Mouse (Mus musculus): ENCODE data around the gene Pik3cb. TPM values are rescaled to one million over a fixed set of nuclear protein-coding genes. Genes with fewer than 3 reads are reported as not detected.
A peak's percentile ranks its signal among the peaks of the same experiment; 100 is the strongest.

Pik3cb gene
- total and polyA plus RNA-seq, 3 experiments = 0.98 to 16.8 (median 4.0) TPM

- Histone ChIP-seq H3K4me1 (ENCODE audit: insufficient read depth, low read depth, low read length) (peaks cover 5% of the 10 kb centered on the region; the same call in 1 of the 2 replicates), H3K9me3 (replicated peaks) (no peaks in the 10 kb centered on the region), H3K36me3 (replicated peaks) (no peaks in the 10 kb centered on the region), H3K4me3 (ENCODE audit: low read depth, low read length) (no peak overlapping the region; the same call in 1 of the 2 replicates), H3K27me3 (ENCODE audit: insufficient read depth, low read length) (peaks cover 2% of the 10 kb centered on the region; the same call in 1 of the 2 replicates)
- TF ChIP-seq CTCF (IDR thresholded peaks at IDR 0.05; ENCODE audit: low read depth, low read length) (no peak), GATA2 (IDR thresholded peaks at IDR 0.05; ENCODE audit: borderline replicate concordance, low read depth, low read length) (no peak), GATA1 (IDR thresholded peaks at IDR 0.05; ENCODE audit: borderline replicate concordance, low read length) (no peak), TAL1 (conservative IDR thresholded peaks at IDR 0.05; ENCODE audit: low read depth, low read length) (no peak), POLR2AphosphoS5 (IDR thresholded peaks at IDR 0.05; ENCODE audit: insufficient replicate concordance, low read depth, low read length) (no peak)
- no peak for ATAC-seq (ENCODE audit: extremely low read depth, insufficient number of reproducible peaks, low FRiP score, poor library complexity, severe bottlenecking)
- no peak for DNase-seq (ENCODE audit: low spot score)
Measured at GRCm38 (mm10) chr9:99009898-99010199, 130.6 kb downstream of the Pik3cb start.

DNA sequence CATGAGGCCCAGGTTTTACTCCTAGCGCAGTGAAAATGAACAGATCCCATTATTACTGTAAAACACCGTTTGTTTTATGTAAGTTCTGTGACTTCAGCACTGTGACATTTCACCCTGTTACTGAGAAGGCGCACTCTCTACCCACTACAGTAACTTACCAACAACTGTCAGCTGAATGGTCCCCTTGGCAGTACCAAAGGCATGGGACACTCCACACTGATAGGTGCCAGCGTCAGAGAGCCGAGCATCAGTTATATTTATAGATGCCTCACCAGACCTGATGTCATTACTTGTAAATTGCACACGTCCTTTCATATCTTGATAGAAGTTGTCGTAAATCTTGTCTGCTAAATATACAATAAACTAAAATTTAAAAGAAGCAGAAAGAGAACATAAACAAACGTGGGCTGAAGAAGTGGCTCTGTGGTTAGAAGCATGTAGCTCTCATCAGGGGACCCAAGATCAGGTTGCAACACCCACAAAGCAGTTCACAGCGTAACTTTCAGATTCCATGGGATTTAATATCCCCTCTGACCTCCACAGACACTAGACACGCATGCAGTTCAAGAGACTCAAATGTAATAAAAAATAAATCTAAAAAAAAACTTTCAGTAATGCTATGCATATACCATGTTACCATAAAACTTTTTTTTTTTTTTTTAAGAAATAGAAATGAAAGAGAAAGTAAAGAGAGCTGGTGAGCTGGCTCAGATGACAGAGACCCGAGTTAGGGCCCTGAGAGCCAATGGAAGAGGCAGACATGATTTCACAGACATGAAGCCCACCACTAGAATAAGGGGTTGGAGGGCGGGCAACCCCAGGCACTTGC lies 131.1 kb downstream of the Pik3cb start:
- ATAC-seq (ENCODE audit: extremely low read depth, insufficient number of reproducible peaks, low FRiP score, poor library complexity, severe bottlenecking) (no peak), DNase-seq (ENCODE audit: low spot score) (no peak)
- Histone ChIP-seq H3K4me1 (ENCODE audit: insufficient read depth, low read depth, low read length) (peaks cover 5% of the 10 kb centered on the region; the same call in 1 of the 2 replicates), H3K36me3 (replicated peaks) (no peaks in the 10 kb centered on the region), H3K9me3 (replicated peaks) (no peaks in the 10 kb centered on the region), H3K27me3 (ENCODE audit: insufficient read depth, low read length) (no peaks in the 10 kb centered on the region), H3K4me3 (ENCODE audit: low read depth, low read length) (no peak overlapping the region; the same call in 1 of the 2 replicates)
- TF ChIP-seq GATA1 (IDR thresholded peaks at IDR 0.05; ENCODE audit: borderline replicate concordance, low read length) (no peak), GATA2 (IDR thresholded peaks at IDR 0.05; ENCODE audit: borderline replicate concordance, low read depth, low read length) (no peak), CTCF (IDR thresholded peaks at IDR 0.05; ENCODE audit: low read depth, low read length) (no peak), TAL1 (conservative IDR thresholded peaks at IDR 0.05; ENCODE audit: low read depth, low read length) (no peak), POLR2AphosphoS5 (IDR thresholded peaks at IDR 0.05; ENCODE audit: insufficient replicate concordance, low read depth, low read length) (no peak)

- TF ChIP-seq GATA1 (IDR thresholded peaks at IDR 0.05; ENCODE audit: borderline replicate concordance, low read length) = no peak
- TF ChIP-seq GATA2 (IDR thresholded peaks at IDR 0.05; ENCODE audit: borderline replicate concordance, low read depth, low read length) = no peak
- TF ChIP-seq POLR2AphosphoS5 (IDR thresholded peaks at IDR 0.05; ENCODE audit: insufficient replicate concordance, low read depth, low read length) = no peak
- no peak for TF ChIP-seq TAL1 (conservative IDR thresholded peaks at IDR 0.05; ENCODE audit: low read depth, low read length)
- TF ChIP-seq CTCF (IDR thresholded peaks at IDR 0.05; ENCODE audit: low read depth, low read length) = no peak
- ATAC-seq (ENCODE audit: extremely low read depth, insufficient number of reproducible peaks, low FRiP score, poor library complexity, severe bottlenecking) (no peak), DNase-seq (ENCODE audit: low spot score) (no peak)
- Histone ChIP-seq H3K36me3 (replicated peaks) (peaks cover 64% of the 10 kb centered on the region), H3K27me3 (ENCODE audit: insufficient read depth, low read length) (no peaks in the 10 kb centered on the region), H3K4me3 (ENCODE audit: low read depth, low read length) (no peak overlapping the region), H3K9me3 (replicated peaks) (no peaks in the 10 kb centered on the region), H3K4me1 (ENCODE audit: insufficient read depth, low read depth, low read length) (no peaks in the 10 kb centered on the region)
Measured at GRCm38 (mm10) chr9:99001326-99001725, 139.1 kb downstream of the Pik3cb start.

- no peak for ATAC-seq (ENCODE audit: extremely low read depth, insufficient number of reproducible peaks, low FRiP score, poor library complexity, severe bottlenecking)
- Histone ChIP-seq H3K4me3 (ENCODE audit: low read depth, low read length) (no peak overlapping the region), H3K36me3 (replicated peaks) (peaks cover 72% of the 10 kb centered on the region), H3K4me1 (ENCODE audit: insufficient read depth, low read depth, low read length) (no peaks in the 10 kb centered on the region), H3K9me3 (replicated peaks) (no peaks in the 10 kb centered on the region), H3K27me3 (ENCODE audit: insufficient read depth, low read length) (no peaks in the 10 kb centered on the region)
- no peak for TF ChIP-seq TAL1 (conservative IDR thresholded peaks at IDR 0.05; ENCODE audit: low read depth, low read length)
- no peak for TF ChIP-seq CTCF (IDR thresholded peaks at IDR 0.05; ENCODE audit: low read depth, low read length)
- no peak for TF ChIP-seq POLR2AphosphoS5 (IDR thresholded peaks at IDR 0.05; ENCODE audit: insufficient replicate concordance, low read depth, low read length)
- TF ChIP-seq GATA1 (IDR thresholded peaks at IDR 0.05; ENCODE audit: borderline replicate concordance, low read length) = no peak
- no peak for TF ChIP-seq GATA2 (IDR thresholded peaks at IDR 0.05; ENCODE audit: borderline replicate concordance, low read depth, low read length)
- DNase-seq (ENCODE audit: low spot score) = no peak
Measured at GRCm38 (mm10) chr9:98999881-99000339, 140.5 kb downstream of the Pik3cb start.

- no peak for DNase-seq (ENCODE audit: low spot score)
- peaks cover 58% of the 10 kb centered on the region for H3K36me3 ChIP-seq (replicated peaks)
- no peaks in the 10 kb centered on the region for H3K27me3 ChIP-seq (ENCODE audit: insufficient read depth, low read length)
- H3K9me3 ChIP-seq (replicated peaks) = no peaks in the 10 kb centered on the region
- peaks cover 2% of the 10 kb centered on the region for H3K4me1 ChIP-seq (ENCODE audit: insufficient read depth, low read depth, low read length)
- no peak overlapping the region for H3K4me3 ChIP-seq (ENCODE audit: low read depth, low read length)
- ATAC-seq (ENCODE audit: extremely low read depth, insufficient number of reproducible peaks, low FRiP score, poor library complexity, severe bottlenecking) = no peak
- TF ChIP-seq POLR2AphosphoS5 (IDR thresholded peaks at IDR 0.05; ENCODE audit: insufficient replicate concordance, low read depth, low read length) (no peak), TAL1 (conservative IDR thresholded peaks at IDR 0.05; ENCODE audit: low read depth, low read length) (no peak), CTCF (IDR thresholded peaks at IDR 0.05; ENCODE audit: low read depth, low read length) (no peak), GATA1 (IDR thresholded peaks at IDR 0.05; ENCODE audit: borderline replicate concordance, low read length) (no peak), GATA2 (IDR thresholded peaks at IDR 0.05; ENCODE audit: borderline replicate concordance, low read depth, low read length) (no peak)
Measured at GRCm38 (mm10) chr9:98994103-98994502, 146.3 kb downstream of the Pik3cb start.

DNA sequence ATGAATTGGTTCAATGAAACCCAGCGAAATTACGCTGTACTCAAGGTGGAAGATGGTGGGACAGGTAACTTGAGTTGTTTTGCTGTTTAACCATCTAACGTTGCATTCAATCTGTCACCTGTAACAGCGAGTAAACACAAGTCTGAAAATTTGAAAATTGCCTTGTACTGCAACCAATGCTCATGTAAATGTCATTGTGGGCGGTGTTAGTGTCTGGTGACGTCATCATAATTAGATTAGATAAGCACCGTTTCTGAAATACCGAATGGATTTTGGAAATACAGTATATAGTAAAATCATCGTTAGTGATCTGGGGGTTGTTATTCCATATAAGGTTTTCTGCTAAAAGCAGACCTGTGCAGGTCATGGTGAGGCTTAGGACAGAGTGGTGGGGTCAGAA lies 153.3 kb downstream of the Pik3cb start:
- Histone ChIP-seq H3K9me3 (replicated peaks) (no peaks in the 10 kb centered on the region), H3K27me3 (ENCODE audit: insufficient read depth, low read length) (peaks cover 12% of the 10 kb centered on the region), H3K4me3 (ENCODE audit: low read depth, low read length) (peak overlapping the region; percentile 96), H3K36me3 (replicated peaks) (peaks cover 6% of the 10 kb centered on the region), H3K4me1 (ENCODE audit: insufficient read depth, low read depth, low read length) (peaks cover 20% of the 10 kb centered on the region)
- TF ChIP-seq CTCF (IDR thresholded peaks at IDR 0.05; ENCODE audit: low read depth, low read length) (no peak), POLR2AphosphoS5 (IDR thresholded peaks at IDR 0.05; ENCODE audit: insufficient replicate concordance, low read depth, low read length) (no peak), TAL1 (conservative IDR thresholded peaks at IDR 0.05; ENCODE audit: low read depth, low read length) (no peak)
- no peak for ATAC-seq (ENCODE audit: extremely low read depth, insufficient number of reproducible peaks, low FRiP score, poor library complexity, severe bottlenecking)
- DNase-seq (ENCODE audit: low spot score) = no peak

Other genes starting within 250 kb of the Pik3cb start
- not detected in 2 replicates for gene 7420426K07Rik, start 237.5 kb downstream of the Pik3cb start, total RNA-seq (2014; fragmentation: Nextera tagmentation)
- not detected in 2 replicates for gene 7420426K07Rik, start 237.5 kb downstream of the Pik3cb start, total RNA-seq (2017)
- not detected in 2 replicates for gene 7420426K07Rik, start 237.5 kb downstream of the Pik3cb start, polyA plus RNA-seq (2012)
- gene Foxl2, start 185.3 kb downstream of the Pik3cb start, total RNA-seq (2014; fragmentation: Nextera tagmentation) = not detected in 2 replicates
- 0.06 TPM in 1 of 2 replicates, not detected in the other for gene Foxl2, start 185.3 kb downstream of the Pik3cb start, total RNA-seq (2017)
- not detected in 2 replicates for gene Foxl2, start 185.3 kb downstream of the Pik3cb start, polyA plus RNA-seq (2012)
- 23.4 and 24.7 TPM in 2 replicates for gene Faim, start 154.2 kb downstream of the Pik3cb start, total RNA-seq (2014; fragmentation: Nextera tagmentation)
- gene Faim, start 154.2 kb downstream of the Pik3cb start, total RNA-seq (2017) = 59.9 and 86.6 TPM in 2 replicates
- 22.3 and 24.0 TPM in 2 replicates for gene Faim, start 154.2 kb downstream of the Pik3cb start, polyA plus RNA-seq (2012)
- gene Gm1123, start 104.9 kb downstream of the Pik3cb start, total RNA-seq (2014; fragmentation: Nextera tagmentation) = not detected in 2 replicates
- gene Gm1123, start 104.9 kb downstream of the Pik3cb start, total RNA-seq (2017) = 0.05 TPM in 1 of 2 replicates, not detected in the other
- not detected in 2 replicates for gene Gm1123, start 104.9 kb downstream of the Pik3cb start, polyA plus RNA-seq (2012)
- not detected in 2 replicates for gene Faiml, start 96.6 kb upstream of the Pik3cb start, total RNA-seq (2014; fragmentation: Nextera tagmentation)
- gene Faiml, start 96.6 kb upstream of the Pik3cb start, total RNA-seq (2017) = 0.35 TPM in 1 of 2 replicates, not detected in the other
- gene Faiml, start 96.6 kb upstream of the Pik3cb start, polyA plus RNA-seq (2012) = not detected in 2 replicates
- 126 and 147 TPM in 2 replicates for gene Cep70, start 102.7 kb upstream of the Pik3cb start, total RNA-seq (2014; fragmentation: Nextera tagmentation)
- gene Cep70, start 102.7 kb upstream of the Pik3cb start, total RNA-seq (2017) = 36.4 and 45.5 TPM in 2 replicates
- gene Cep70, start 102.7 kb upstream of the Pik3cb start, polyA plus RNA-seq (2012) = 2.3 and 4.2 TPM in 2 replicates
- gene Esyt3, start 217.9 kb upstream of the Pik3cb start, total RNA-seq (2014; fragmentation: Nextera tagmentation) = not detected in 2 replicates
- gene Esyt3, start 217.9 kb upstream of the Pik3cb start, total RNA-seq (2017) = under 0.01 and 0.49 TPM in 2 replicates
- gene Esyt3, start 217.9 kb upstream of the Pik3cb start, polyA plus RNA-seq (2012) = not detected in 2 replicates